Mouse (Mus musculus) liver, embryonic 14.5 days (tissue): ENCODE data around the gene Pou3f1.

ENCODE experiments used
- CTCF ChIP-seq: IDR thresholded peaks from 2 replicates; pipeline ENCODE4 v1.5.1; 2016; ENCODE audit warnings: antibody characterized with exemption, low read depth, control low read depth
- EP300 ChIP-seq: IDR thresholded peaks from 2 replicates; pipeline ENCODE4 v1.6.1; 2016; ENCODE audit warnings: antibody characterized with exemption, low read depth

DNA sequence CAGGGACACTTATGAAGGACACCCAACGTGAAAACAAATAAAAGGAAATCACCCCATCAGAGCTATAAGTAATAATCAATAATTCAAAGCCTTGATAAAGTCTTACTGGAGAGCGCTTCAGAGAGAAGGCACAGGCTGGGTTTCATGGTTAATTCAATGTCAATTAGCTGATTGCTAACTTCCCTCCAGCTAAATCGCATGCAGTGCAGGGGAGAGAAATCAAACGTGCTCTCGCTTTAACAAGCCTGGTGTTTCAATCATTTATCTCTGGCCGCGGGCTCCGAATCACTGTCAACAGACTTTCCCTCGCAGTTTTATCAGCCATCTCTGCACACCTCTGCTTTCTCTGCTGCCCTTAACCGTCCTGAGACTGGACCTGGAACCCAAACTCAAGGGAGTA lies 23.8 kb upstream of the Pou3f1 start:
- TF ChIP-seq CTCF (no peak), EP300 (no peak)
